Mouse (Mus musculus): ENCODE results near the gene Rpa1.
"Not testable (repeated sequence)": the region's sequence is repeated elsewhere in the genome, so short reads cannot be mapped to it uniquely, and the experiment has no call there.

The Rpa1 gene

DNA sequence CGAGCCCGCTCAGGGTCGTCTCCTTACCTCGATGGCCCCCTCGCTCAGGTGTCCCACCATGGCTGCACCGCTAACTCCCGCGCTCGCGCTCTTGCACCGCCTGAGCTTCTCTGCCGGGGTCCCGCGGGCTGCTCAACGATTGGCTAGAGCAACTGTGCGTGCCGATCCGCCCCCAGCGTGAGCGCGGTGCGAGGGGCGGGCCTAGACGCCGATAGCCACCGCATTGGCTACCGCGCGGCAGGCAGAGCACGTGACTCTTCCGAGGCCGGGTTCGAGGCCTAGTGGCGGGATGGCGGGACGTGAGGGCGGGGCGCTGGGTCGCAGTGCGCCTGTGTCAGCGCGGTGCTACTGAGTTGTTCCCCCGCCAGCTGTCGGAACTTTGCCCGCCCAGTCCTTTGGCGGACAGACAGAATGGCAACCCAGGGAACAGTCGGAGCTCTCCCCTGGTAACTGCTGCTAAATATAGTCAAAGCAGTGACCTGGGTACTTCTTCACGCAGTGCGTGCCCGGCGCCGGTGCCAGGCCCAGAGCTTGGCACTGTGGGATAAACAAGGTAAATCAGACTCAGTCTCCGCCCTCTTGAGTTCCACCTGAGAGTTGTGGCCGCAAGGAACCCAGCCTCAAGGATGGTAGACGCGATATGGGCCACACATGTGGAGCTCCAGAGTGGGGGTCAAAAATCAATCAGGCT, at the start of gene Rpa1, which contains the start of gene Smyd4:
TSS of gene Rpa1 (minus strand) at position 126 of the 691 bp plus-strand sequence.
TSS of gene Smyd4 (plus strand) at position 235 of the 691 bp plus-strand sequence.
- DNase-seq: peak; percentile 96 to 98

- no peak for DNase-seq
These were observed 49.3 kb upstream of the Rpa1 start for GRCm38 (mm10) chr11:75397452-75397851.

- DNase-seq: no peak
These were observed 47.5 kb upstream of the Rpa1 start for GRCm38 (mm10) chr11:75395611-75396010.

DNA sequence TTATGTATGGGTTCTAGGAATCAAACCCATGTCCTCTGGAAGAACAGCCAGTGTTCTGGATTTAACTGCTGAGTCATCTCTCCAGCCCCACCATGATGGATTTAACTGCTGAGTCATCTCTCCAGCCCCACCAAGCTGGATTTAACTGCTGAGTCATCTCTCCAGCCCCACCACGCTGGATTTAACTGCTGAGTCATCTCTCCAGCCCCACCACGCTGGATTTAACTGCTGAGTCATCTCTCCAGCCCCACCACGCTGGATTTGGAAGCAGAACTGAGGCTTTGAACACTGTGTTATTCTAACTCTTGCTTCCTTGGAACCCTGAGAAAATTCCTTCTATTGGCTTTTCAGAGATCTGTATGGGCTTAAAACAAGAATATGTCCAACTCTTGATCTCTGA, 35.4 kb upstream of the Rpa1 start:
- DNase-seq: not testable (repeated sequence)

DNA sequence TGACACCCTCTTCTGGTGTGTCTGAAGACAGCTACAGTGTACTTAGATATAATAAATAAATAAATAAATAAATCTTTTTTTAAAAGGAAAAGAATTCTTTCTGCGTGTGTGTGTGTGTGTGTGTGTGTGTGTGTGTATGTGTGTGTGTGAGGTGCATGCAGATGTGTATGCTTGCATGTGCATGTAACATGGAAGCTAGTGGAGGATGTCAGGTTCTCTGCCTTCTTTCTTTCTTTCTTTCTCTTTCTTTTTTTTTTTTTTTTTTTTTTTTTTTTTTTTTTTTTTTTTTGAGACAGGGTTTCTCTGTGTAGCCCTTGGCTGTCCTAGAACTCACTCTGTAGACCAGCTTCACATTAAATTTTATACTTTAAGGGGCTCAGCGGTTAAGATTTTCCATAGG, 30.7 kb upstream of the Rpa1 start:
- not testable (repeated sequence) for DNase-seq

DNA sequence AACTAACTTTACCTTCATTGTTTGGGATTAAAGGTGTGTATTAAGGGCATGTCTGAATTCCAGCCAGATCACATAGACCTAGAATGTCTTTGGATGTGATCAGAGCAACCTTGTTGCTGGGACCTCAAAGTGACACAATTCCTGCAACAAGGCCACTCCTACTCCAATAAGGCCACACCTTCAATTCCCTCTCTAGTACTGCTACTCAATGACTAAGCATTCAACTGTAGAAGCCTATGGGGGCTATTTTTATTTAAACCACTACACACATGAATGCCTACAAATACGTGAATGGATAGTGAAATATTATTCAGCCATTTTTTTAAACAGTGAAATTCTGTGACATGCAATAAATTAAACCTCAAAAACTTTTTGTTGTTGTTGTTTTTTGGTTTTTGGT, 29.0 kb upstream of the Rpa1 start:
- no peak for DNase-seq

GRCm38 (mm10) chr11:75355475-75355874, 7.4 kb upstream of the Rpa1 start:
- no peak for DNase-seq

DNA sequence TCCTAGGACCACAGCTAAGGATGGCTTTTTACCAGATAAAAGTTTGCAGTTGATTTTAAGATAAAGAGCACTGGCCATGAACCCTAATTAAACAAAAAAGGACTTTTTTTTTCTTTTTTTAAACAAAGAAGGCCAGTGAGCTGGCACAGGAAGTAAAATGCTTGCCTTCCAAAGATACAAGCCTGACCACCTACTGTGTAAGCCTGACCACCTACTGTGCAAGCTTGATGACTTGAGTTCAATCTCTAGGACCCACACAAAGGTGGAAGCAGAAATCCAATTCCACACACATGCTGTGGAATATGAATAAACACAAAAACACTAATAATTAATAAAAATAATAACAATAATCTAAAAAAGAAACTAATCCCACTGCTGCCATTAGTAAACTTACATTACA, 3.1 kb upstream of the Rpa1 start:
- peak; percentile 11 to 12 for DNase-seq

DNA sequence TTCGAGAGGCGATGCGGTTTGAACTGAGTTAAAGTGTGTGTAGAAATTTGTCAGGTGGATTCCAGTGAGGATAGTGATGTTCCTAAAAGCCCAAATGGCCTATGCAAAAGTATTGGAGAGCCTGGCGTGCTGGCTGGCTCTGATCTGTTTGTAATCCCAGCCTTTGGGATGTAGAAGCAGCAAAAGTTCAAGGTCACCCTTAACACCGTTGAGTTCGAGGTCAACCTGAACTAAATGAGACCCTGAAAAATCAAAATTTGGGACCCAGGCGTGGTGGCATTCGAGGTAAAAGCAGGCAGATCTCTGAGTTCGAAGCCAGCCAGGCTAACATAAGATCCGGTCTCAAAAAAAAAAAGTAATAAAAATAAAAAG, 752 bp upstream of the Rpa1 start:
- DNase-seq: no peak

- DNase-seq: no peak
These were observed 528 bp downstream of the Rpa1 start for GRCm38 (mm10) chr11:75347596-75347995.

GRCm38 (mm10) chr11:75347188-75347585, 937 bp downstream of the Rpa1 start:
- DNase-seq: no peak

GRCm38 (mm10) chr11:75346556-75347187, 1.5 kb downstream of the Rpa1 start:
- DNase-seq: no peak

GRCm38 (mm10) chr11:75344716-75345115, 3.4 kb downstream of the Rpa1 start:
- DNase-seq: no peak

GRCm38 (mm10) chr11:75344163-75344562, 4.0 kb downstream of the Rpa1 start:
- DNase-seq: no peak

DNA sequence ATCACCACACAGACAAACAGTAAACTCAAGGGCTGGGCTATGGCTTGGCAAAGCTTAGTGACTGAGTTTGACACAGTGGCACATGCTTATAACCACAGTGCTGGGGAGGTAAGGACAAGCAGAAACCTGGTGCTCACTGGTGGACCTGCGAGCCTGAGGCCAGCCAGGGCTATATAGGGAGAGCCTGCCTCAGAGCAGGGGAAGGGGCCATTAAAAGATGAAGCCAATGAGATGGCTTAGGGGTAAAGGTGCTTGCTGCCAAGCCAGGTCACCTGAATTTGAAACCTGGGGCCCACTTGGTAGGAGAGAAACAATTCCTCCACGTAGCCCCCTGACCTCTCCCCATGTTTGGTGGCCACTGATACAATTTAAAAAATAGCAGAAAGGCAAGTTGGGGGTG, 5.0 kb downstream of the Rpa1 start:
- DNase-seq: no peak

DNA sequence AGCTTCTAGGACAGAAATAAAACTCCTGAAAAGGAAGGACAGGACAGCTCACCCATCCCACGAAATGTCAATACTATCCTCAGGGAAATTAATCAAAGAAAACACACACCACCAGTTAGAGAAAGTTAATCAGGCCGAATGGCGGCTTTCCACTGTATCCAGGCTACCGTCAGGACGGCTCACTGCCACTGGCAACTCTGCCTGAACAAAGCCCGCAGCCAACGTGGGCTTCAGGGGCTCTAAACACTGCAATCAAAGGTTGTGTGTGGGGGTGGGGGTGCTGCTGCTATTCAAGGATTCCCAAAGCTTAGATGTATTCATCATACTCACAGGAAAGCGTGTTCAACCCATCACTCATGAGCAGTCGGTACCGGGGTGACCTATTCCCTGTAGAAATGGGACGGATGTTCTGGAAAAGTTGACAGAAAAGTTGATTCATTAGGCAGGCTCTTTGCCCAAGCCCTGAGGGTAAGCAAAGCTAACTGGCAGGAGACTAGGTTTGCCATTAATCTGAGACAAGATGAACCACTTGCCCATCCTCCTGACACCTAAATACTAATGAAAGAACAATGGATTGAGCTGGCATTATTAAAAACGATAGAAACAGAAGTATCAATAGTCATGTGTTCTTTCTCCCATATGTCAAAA, 7.3 kb downstream of the Rpa1 start:
- DNase-seq: peak; percentile 10 to 31

DNA sequence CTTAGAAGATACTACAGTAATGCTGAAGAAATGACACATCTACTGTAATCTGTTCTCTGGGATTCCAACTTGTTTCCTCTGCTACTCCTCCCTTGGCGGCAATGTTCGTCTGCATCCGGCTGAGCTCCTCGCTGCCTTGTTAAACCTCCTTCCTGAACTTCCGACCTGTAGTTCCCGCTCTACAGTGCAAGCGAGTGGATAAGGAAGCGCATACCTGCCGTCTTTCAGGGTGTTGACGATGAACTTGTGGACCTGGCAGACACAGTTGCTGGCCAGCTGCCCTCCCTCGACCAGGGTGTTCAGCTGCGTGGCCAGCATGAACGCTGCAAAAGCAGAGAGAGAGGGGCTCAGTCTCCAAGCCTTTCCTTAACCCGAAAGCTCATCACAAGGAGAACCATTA, 8.0 kb downstream of the Rpa1 start:
- DNase-seq: no peak

GRCm38 (mm10) chr11:75337246-75337645, 10.9 kb downstream of the Rpa1 start:
- DNase-seq: no peak

DNA sequence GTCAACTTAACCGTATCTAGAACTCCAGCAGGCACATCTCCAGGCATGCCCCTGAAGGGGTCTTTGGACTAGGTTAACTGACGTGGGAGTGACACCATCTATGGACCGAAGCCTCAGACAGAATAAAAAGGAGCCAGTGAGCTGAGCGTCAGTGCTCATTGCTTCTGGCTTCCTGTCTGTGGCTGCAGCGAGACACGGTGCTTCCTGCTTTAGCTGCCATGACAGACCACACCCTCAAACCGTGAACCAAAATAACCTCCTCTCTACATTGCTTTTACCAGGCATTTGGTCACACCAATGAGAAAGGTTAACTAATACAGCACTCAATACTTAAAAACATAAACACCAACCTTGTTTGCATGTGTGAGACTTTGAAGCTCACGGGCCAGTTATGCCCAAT, 11.4 kb downstream of the Rpa1 start:
- DNase-seq: no peak

- no peak for DNase-seq
These were observed 22.2 kb downstream of the Rpa1 start for GRCm38 (mm10) chr11:75325969-75326311.

- no peak for DNase-seq
These were observed 22.8 kb downstream of the Rpa1 start for GRCm38 (mm10) chr11:75325116-75325968.

GRCm38 (mm10) chr11:75324433-75324832, 23.7 kb downstream of the Rpa1 start:
- no peak for DNase-seq

DNA sequence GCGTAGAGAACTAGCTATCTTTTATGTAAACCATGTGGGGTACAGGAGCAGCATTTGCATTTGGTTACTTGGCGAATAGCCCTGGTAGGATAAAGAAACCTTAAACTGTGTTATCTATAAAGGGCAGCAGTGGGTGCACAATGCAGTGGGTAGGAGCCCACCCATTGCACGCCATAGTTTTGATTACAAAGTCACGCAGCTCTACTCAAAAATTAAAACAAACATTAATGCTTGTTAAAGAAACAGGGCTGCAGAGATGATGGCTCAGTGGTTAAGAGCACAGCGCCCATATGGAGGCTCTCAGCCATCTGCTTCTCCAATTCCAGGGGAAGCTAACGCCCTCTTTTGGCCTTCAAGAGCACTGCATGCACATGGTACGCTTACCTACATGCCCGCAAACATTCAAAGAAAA, 24.8 kb downstream of the Rpa1 start:
- no peak for DNase-seq
